Mouse (Mus musculus) hindbrain, postnatal 0 days (tissue): Measurements from ENCODE around the gene Rab31. TPM values are rescaled to one million over a fixed set of nuclear protein-coding genes. Genes with fewer than 3 reads are reported as not detected.

Source experiments
- ATAC-seq: fragments of 200-750 bp; cut with Nextera tagmentation; 2 replicates; pipeline ENCODE4 v1.8.0; 2017; ENCODE audit warnings: mild to moderate bottlenecking, moderate TSS enrichment, moderate library complexity
- DNase-seq: peaks from one replicate; pipeline ENCODE4 v3.0.0-alpha.2; 2015; ENCODE audit warnings: low spot score
- H3K27ac ChIP-seq: fragments of 300-500 bp; sonication (generic); 2 replicates; pipeline ENCODE4 v1.5.1; 2014; ENCODE audit warnings: mild to moderate bottlenecking
- H3K27me3 ChIP-seq: fragments of 300-500 bp; sonication (generic); 2 replicates; pipeline ENCODE4 v1.6.1; 2014; ENCODE audit warnings: low read length, mixed read lengths; ENCODE audit not compliant: insufficient read depth
- H3K36me3 ChIP-seq: fragments of 300-500 bp; sonication (generic); 2 replicates; pipeline ENCODE4 v1.6.1; 2014; ENCODE audit warnings: low read length, mixed read lengths; ENCODE audit not compliant: insufficient read depth
- H3K4me1 ChIP-seq: fragments of 300-500 bp; sonication (generic); 2 replicates; pipeline ENCODE4 v1.6.1; 2014; ENCODE audit warnings: antibody characterized with exemption, low read length, mixed read lengths; ENCODE audit not compliant: insufficient read depth
- H3K4me2 ChIP-seq: fragments of 300-500 bp; sonication (generic); 2 replicates; pipeline ENCODE4 v1.6.1; 2014; ENCODE audit warnings: low read depth, mild to moderate bottlenecking, low read length, moderate library complexity, mixed read lengths
- H3K4me3 ChIP-seq: fragments of 300-500 bp; sonication (generic); 2 replicates; pipeline ENCODE4 v1.5.1; 2014; ENCODE audit warnings: low read length
- H3K9ac ChIP-seq: fragments of 300-500 bp; sonication (generic); replicated peaks from 2 replicates; pipeline ENCODE4 v1.6.1; 2014; ENCODE audit warnings: mild to moderate bottlenecking, low read length, moderate library complexity, mixed read lengths
- H3K9me3 ChIP-seq: fragments of 300-500 bp; sonication (generic); 2 replicates; pipeline ENCODE4 v1.6.1; 2016; ENCODE audit warnings: low read length, mixed read lengths
- CTCF ChIP-seq: IDR thresholded peaks from 2 replicates; pipeline ENCODE4 v1.5.1; 2016; ENCODE audit warnings: antibody characterized with exemption, control low read depth, low read depth
- WGBS: fragments of 180-500 bp; shearing (Covaris S2); extraction: QIAGEN DNeasy Blood & Tissue Kit; methylation state at CpG from one replicate; pipeline ENCODE4 v1.1.7; 2014; 5-methylcytosine and 5-hydroxymethylcytosine counted together
- polyA plus RNA-seq: library from polyadenylated mRNA; unstranded; fragments of >200 nt; fragmentation: Nextera tagmentation; extraction: Ambion mirVana; gene quantifications from 2 replicates; pipeline ENCODE4 v1.2.1, GENCODE M21; 2015
- total RNA-seq: library from RNA; depleted of rRNA; stranded (reverse); fragments of >200 nt; gene quantifications from 2 replicates; pipeline ENCODE4 v1.2.3, GENCODE M21; 2014

The Rab31 gene
- total and polyA plus RNA-seq, 2 experiments from 2014 or later, result 67.2 to 88.1 TPM

DNA sequence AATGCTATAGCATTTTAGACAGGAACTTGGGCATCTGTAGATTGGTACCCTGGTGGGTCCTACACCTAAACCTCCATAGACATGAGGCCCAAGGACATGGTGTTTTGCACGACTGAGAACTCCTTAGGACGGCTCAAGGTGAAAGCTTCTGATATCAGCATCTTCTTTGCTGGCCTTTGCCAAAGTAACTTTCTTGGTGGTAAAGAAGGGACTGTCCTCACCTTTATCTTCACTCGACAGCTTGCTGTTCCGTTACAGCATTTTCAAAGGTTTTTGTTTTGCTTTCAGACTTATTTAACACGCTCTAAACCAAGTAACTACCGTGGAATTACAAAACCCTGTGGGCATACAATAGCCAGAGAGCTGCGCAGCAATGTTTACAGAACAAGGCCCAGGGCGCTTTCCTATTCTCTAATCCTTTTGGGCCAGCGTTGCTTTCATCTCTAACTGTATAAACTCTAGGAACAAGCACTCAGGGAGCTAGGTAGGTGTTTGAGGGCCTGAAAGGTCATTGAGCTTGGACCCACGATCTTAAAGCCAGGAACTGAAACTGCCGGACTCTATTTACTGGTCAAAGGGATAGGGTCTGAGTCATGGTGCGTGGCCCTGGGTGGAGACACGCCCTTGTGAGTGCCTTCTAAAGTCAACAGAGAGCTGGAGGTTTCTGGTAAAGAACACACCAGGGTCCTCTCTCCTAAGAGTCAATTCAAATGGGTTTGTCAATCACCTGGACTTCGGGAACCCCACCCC is 109.0 kb downstream of the Rab31 start:
- Histone ChIP-seq H3K9me3 (no peaks in the 10 kb centered on the region), H3K9ac (no peak overlapping the region), H3K27me3 (no peaks in the 10 kb centered on the region), H3K4me3 (no peak overlapping the region), H3K4me1 (no peaks in the 10 kb centered on the region), H3K4me2 (no peak overlapping the region), H3K27ac (no peak overlapping the region), H3K36me3 (no peaks in the 10 kb centered on the region)
- no peak for TF ChIP-seq CTCF
- ATAC-seq, result no peak
- no peak for DNase-seq
- 78% methylated on average over 14 of the region's 14 CpGs for WGBS

DNA sequence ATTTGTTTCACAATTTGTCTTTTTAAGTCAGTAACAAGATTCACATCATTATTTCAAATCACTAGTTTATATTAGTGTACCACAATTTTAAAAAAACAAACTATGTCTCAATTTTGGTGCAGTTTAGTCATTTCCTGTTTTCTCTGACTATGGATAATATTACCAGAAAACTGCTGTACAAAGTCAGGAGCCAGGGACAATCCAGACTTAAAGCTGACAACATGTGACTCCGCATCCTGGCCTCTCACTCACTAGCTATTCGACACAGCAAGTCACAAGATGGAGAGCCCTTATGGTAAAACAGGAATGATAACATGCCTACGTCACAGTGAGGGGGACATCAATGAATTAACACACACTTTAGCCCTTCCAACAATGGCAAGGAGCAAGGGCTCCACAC is 109.9 kb downstream of the Rab31 start:
- DNase-seq, result no peak
- no peak for TF ChIP-seq CTCF
- H3K36me3 ChIP-seq, result no peaks in the 10 kb centered on the region

DNA sequence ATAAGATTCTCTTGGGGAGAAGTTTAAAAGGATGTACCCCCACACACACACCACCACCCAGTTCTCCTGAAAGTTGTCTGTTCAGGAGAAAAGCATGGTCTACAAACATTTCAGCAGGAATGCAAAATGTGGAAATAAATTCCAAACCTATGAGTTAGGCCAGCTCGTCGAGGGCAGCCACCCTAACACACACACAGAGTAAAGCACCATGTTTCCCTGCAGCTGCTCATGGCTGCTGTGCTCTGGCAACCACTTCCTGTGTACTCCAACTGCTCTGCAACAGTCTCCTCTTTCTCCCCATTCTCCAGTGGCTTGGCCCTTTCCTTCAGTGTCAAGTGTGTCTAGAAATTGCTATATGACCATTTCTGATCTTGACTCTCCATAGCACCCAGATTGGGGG is 114.1 kb downstream of the Rab31 start:
- H3K27me3 ChIP-seq, result no peaks in the 10 kb centered on the region
- no peak overlapping the region for H3K27ac ChIP-seq
- H3K4me1 ChIP-seq, result no peaks in the 10 kb centered on the region
- H3K4me2 ChIP-seq, result no peak overlapping the region
- ATAC-seq (no peak), DNase-seq (no peak)
- no peak overlapping the region for H3K9ac ChIP-seq
- WGBS, result 89% methylated on average over 2 of the region's 2 CpGs
- no peaks in the 10 kb centered on the region for H3K36me3 ChIP-seq
- no peak overlapping the region for H3K4me3 ChIP-seq
- TF ChIP-seq CTCF, result no peak
- H3K9me3 ChIP-seq, result no peaks in the 10 kb centered on the region

More for the DNA sequence above, 109.9 kb downstream of the Rab31 start:
- H3K27me3 ChIP-seq, result no peaks in the 10 kb centered on the region
- H3K4me3 ChIP-seq, result no peak overlapping the region
- no peak overlapping the region for H3K9ac ChIP-seq
- no peak overlapping the region for H3K27ac ChIP-seq
- no peak for ATAC-seq
- no peak overlapping the region for H3K4me2 ChIP-seq
- WGBS, result 91% methylated on average over 3 of the region's 3 CpGs
- no peaks in the 10 kb centered on the region for H3K4me1 ChIP-seq
- no peaks in the 10 kb centered on the region for H3K9me3 ChIP-seq

DNA sequence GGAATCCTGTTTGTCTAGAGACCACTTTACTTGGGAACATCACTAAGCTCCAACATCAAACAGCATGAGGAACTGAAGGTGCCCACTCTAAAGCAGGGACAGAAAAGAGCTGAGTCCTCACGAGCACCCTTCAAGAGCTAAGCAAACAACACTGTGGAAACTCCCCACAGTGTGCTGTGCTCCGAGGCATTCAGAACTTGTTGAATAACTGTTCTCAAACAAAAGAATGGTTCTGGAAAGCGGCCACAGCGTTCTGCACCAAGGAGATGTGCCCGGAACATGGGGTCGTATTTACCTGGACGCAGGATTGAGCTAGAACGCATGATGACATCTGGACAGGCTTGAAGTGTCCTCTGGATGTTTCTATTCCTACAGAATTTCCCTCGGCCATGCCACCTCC is 114.6 kb downstream of the Rab31 start:
- Histone ChIP-seq H3K36me3 (no peaks in the 10 kb centered on the region), H3K4me2 (no peak overlapping the region), H3K9ac (no peak overlapping the region), H3K4me3 (no peak overlapping the region), H3K4me1 (no peaks in the 10 kb centered on the region), H3K9me3 (no peaks in the 10 kb centered on the region), H3K27me3 (no peaks in the 10 kb centered on the region), H3K27ac (no peak overlapping the region)
- no peak for TF ChIP-seq CTCF
- ATAC-seq (no peak), DNase-seq (no peak)
- WGBS, result 81% methylated on average over 9 of the region's 9 CpGs

DNA sequence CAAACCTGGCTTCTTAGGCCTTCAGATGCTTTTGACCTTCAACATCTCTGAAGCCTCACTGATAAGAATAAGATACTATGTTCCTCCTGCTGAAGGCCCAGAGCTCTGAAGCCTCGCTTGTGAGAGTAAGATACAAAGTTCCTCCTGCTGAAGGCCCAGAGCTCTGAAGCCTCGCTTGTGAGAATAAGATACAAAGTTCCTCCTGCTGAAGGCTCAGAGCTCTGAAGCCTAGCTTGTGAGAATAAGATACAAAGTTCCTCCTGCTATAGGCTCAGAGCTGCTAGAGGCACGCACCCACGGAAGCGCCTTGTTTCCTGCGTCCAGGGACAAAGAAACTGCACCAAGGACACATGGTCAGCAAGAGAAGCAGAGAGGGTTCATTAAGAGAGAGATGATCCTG is 115.8 kb downstream of the Rab31 start:
- no peak overlapping the region for H3K27ac ChIP-seq
- no peak overlapping the region for H3K4me2 ChIP-seq
- H3K9me3 ChIP-seq, result no peaks in the 10 kb centered on the region
- TF ChIP-seq CTCF, result no peak
- no peak overlapping the region for H3K4me3 ChIP-seq
- ATAC-seq, result no peak
- WGBS, result 94% methylated on average over 6 of the region's 6 CpGs
- H3K27me3 ChIP-seq, result no peaks in the 10 kb centered on the region
- no peak for DNase-seq
- H3K9ac ChIP-seq, result no peak overlapping the region
- H3K36me3 ChIP-seq, result no peaks in the 10 kb centered on the region
- H3K4me1 ChIP-seq, result no peaks in the 10 kb centered on the region

DNA sequence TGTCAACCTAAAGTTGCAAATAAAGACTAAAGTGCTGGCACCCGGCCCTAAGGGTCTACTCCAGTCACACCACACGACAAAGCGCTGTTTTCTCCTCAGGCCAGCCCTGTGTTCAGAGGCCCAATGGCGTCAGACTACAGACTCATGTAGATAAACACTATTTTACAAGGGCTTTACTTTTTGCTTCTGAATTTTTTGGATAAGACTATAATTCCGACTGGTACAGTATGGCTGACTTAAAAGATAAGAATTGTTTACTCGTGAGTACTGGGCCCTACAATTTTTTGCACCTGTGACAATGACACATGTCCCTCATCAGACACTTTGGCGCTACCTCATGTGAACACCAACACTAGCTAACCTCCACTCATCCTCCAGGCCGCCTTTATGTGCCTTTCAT is 116.5 kb downstream of the Rab31 start:
- Histone ChIP-seq H3K9me3 (no peaks in the 10 kb centered on the region), H3K36me3 (no peaks in the 10 kb centered on the region), H3K4me1 (no peaks in the 10 kb centered on the region), H3K4me2 (no peak overlapping the region), H3K9ac (no peak overlapping the region), H3K27me3 (no peaks in the 10 kb centered on the region), H3K4me3 (no peak overlapping the region), H3K27ac (no peak overlapping the region)
- ATAC-seq (no peak), DNase-seq (no peak)
- WGBS, result 80% methylated on average over 8 of the region's 8 CpGs
- TF ChIP-seq CTCF, result no peak

DNA sequence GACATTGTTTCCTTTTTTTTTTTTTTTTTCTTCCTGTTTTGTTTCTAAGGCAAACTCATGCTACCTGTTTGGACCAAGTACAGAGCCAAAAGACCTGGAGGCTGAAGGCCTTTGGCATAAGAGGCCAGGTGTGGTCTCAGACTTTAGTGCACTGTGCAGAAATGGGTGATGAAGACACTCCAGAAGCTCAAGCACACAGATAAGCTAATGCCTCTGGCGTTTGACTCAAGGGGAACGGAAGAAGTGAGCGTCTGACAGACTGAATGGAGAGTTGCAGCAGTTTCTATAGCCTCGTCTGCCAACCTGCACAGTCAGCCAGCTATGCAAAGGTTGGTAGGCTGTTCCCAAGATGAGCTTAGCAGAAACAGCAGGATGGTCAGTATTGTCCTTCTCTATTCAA is 116.9 kb downstream of the Rab31 start:
- DNase-seq, result no peak
- Histone ChIP-seq H3K27me3 (no peaks in the 10 kb centered on the region), H3K4me2 (no peak overlapping the region), H3K9ac (no peak overlapping the region), H3K4me1 (no peaks in the 10 kb centered on the region), H3K27ac (no peak overlapping the region), H3K4me3 (no peak overlapping the region), H3K9me3 (no peaks in the 10 kb centered on the region), H3K36me3 (no peaks in the 10 kb centered on the region)
- 58% methylated on average over 4 of the region's 4 CpGs for WGBS
- no peak for TF ChIP-seq CTCF
- no peak for ATAC-seq
